Mouse (Mus musculus) E14TG2a.4 (cell line): ENCODE measurements around the gene Wdr35.

Experiments
- H3K27me3 ChIP-seq: 2 replicates; pipeline ENCODE4 v1.6.1; 2014; ENCODE audit warnings: low read length, control low read depth; ENCODE audit not compliant: insufficient read depth
- H3K36me3 ChIP-seq: 2 replicates; pipeline ENCODE4 v1.6.1; 2014; ENCODE audit warnings: low read length, control low read depth; ENCODE audit not compliant: insufficient read depth
- H3K4me1 ChIP-seq: replicated peaks from 2 replicates; pipeline ENCODE4 v1.6.1; 2014; ENCODE audit warnings: low read depth, low read length, control low read depth
- H3K4me3 ChIP-seq: replicated peaks from 2 replicates; pipeline ENCODE4 v1.5.1; 2014; ENCODE audit warnings: mild to moderate bottlenecking, low read length
- H3K9me3 ChIP-seq: 2 replicates; pipeline ENCODE4 v1.6.1; 2014; ENCODE audit warnings: low read length, control low read depth
- CTCF ChIP-seq: conservative IDR thresholded peaks from 2 replicates; pipeline ENCODE4 v1.5.1; 2014; ENCODE audit warnings: low read length
- NANOG ChIP-seq: IDR thresholded peaks from 2 replicates; pipeline ENCODE4 v1.6.1; 2014; ENCODE audit warnings: borderline replicate concordance, low read length, mixed read lengths
- POU5F1 ChIP-seq: IDR thresholded peaks from 2 replicates; pipeline ENCODE4 v1.6.1; 2014; ENCODE audit warnings: low read length, borderline replicate concordance

Gene Wdr35

DNA sequence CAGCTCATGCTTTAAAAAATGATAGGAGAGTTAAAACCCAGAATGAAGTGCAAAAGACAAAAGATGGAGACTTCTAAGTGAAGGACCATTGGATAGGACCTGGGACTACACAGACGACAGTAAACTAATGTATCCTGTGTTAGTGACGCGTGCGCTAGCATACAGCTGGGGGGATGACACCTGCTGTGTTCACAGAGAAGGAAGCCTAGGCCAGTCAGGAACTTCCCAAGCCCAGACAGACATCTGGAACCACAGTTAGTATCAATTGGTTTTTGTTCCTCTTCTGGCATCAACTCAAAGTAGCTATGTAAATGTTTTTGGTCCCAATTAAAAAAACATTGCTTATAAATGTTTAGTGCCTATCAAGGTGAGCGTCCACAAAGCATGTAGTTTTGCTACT is 66.5 kb downstream of the Wdr35 start:
- no peak overlapping the region for H3K4me3 ChIP-seq
- no peak for TF ChIP-seq POU5F1
- peaks cover 45% of the 10 kb centered on the region for H3K4me1 ChIP-seq
- H3K36me3 ChIP-seq = no peaks in the 10 kb centered on the region
- no peaks in the 10 kb centered on the region for H3K9me3 ChIP-seq
- H3K27me3 ChIP-seq = peaks cover 6% of the 10 kb centered on the region; the same call in 1 of the 2 replicates

DNA sequence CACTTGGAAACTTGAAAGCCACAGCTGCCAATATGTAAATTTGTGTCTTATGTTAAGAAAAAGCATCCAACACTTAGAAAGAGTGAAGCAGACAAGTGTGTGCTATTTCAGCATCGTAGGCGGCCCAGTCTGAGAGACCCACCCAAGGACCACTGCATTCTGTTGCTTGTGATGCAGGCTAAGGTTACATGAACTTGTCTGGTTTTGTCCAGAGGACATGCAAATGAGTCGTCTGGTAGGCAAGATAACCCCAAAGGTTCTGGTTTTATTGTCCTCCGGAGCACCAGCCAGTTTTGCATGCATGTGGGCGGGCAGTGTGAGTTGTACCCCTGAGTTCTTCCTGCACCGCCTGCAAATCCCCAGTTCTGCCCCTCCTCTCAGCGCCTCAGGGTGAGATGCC is 67.0 kb downstream of the Wdr35 start:
- peaks cover 45% of the 10 kb centered on the region for H3K4me1 ChIP-seq
- H3K27me3 ChIP-seq = peaks cover 8% of the 10 kb centered on the region
- no peaks in the 10 kb centered on the region for H3K9me3 ChIP-seq
- TF ChIP-seq NANOG (no peak), POU5F1 (no peak), CTCF (no peak)
- no peaks in the 10 kb centered on the region for H3K36me3 ChIP-seq
- 0 out of 2 replicates have a peak overlapping the region, but pooled peaks have one; percentile 1 for H3K4me3 ChIP-seq

DNA sequence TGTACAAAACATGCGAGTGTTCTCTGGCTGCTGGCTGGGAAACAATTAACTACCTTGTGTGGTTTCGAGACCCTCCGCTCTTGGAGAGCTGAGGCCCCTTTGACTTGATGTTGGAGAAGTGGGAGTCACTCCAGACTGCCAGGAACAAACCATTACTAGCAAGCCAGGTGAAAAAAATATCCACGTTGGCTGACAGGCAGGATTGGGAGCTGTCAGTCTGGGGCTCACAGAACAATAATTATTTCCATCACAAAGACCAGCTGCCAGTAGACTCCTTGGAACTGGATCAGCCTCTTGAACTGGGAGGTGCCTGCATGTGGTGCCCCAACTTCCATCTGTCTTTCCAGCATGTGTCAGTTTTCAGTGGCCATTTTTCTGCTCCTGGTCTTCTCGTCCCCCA is 68.6 kb downstream of the Wdr35 start:
- H3K27me3 ChIP-seq = peaks cover 18% of the 10 kb centered on the region
- TF ChIP-seq POU5F1 (no peak), NANOG (no peak), CTCF (no peak)

DNA sequence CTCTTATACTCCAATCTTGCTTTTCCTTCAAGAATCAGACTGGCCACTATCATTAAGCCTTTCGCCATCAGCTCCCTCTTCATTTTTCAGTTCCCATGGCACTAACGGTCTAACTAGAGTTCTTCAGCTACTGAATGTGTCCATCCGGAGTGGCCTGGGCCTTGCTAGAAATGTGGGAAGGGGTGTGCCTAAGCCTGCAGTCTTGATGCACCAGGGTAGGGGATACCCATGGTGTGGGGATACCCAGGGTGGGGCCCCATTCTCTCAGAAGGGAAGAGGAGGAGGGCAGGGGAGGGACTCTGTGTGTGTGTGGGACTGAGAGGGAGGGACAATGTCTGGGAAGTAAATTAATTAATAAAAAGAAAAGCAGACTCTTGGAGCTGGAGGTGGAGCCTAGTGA is 69.1 kb downstream of the Wdr35 start:
- Histone ChIP-seq H3K4me1 (peaks cover 45% of the 10 kb centered on the region), H3K27me3 (peaks cover 18% of the 10 kb centered on the region), H3K9me3 (no peaks in the 10 kb centered on the region), H3K36me3 (no peaks in the 10 kb centered on the region), H3K4me3 (0 out of 2 replicates have a peak overlapping the region, but pooled peaks have one; percentile 13)
- TF ChIP-seq NANOG = no peak
- TF ChIP-seq POU5F1 = no peak
- no peak for TF ChIP-seq CTCF

More for the DNA sequence above, 68.6 kb downstream of the Wdr35 start:
- Histone ChIP-seq H3K4me3 (no peak overlapping the region), H3K9me3 (no peaks in the 10 kb centered on the region), H3K4me1 (peaks cover 45% of the 10 kb centered on the region), H3K36me3 (no peaks in the 10 kb centered on the region)

DNA sequence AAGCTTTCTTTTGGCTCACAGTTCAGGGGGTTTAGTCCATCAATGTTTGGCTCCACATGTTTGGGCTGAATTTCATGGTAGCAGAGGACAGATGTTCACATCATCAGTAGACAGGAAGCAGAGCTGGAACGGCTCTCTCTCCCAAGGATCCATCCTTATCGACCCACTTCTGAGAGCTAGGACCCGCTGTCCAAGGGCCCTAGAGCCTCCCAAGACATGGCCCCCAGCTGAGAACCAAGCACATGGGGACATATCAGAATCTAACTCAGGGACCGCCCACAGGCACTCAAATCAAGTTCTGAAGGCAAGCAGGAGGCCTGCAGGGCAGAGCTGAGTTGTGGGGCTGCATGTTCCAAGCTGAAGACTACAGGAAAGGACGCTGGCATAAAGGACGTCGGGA is 71.0 kb downstream of the Wdr35 start:
- peaks cover 25% of the 10 kb centered on the region for H3K27me3 ChIP-seq
- TF ChIP-seq POU5F1 (no peak), NANOG (no peak), CTCF (no peak)
- peaks cover 44% of the 10 kb centered on the region for H3K4me1 ChIP-seq
- no peaks in the 10 kb centered on the region for H3K9me3 ChIP-seq
- no peaks in the 10 kb centered on the region for H3K36me3 ChIP-seq
- no peak overlapping the region for H3K4me3 ChIP-seq

DNA sequence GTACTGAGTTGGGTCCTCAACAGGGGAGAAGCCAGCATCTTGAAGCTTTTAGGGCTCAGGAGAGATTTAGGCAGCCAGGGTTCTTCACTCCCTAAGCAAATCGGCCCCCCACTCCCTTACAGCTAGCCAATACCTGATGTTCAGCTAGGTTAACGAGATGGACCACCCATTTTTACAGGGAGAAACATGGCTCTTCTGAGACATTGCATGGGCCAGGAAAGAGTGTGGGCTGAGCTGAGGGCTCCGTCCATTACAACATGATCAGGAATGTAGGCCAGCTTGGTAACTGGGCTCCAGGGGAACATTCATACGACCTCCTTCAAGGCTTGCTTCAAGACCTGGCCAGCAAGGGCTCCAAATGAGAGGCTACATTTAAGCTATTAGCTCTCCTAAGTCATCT is 73.0 kb downstream of the Wdr35 start:
- Histone ChIP-seq H3K27me3 (peaks cover 36% of the 10 kb centered on the region), H3K4me1 (peaks cover 39% of the 10 kb centered on the region), H3K4me3 (no peak overlapping the region), H3K36me3 (no peaks in the 10 kb centered on the region), H3K9me3 (no peaks in the 10 kb centered on the region)
- no peak for TF ChIP-seq POU5F1
- TF ChIP-seq CTCF = no peak
- TF ChIP-seq NANOG = no peak

DNA sequence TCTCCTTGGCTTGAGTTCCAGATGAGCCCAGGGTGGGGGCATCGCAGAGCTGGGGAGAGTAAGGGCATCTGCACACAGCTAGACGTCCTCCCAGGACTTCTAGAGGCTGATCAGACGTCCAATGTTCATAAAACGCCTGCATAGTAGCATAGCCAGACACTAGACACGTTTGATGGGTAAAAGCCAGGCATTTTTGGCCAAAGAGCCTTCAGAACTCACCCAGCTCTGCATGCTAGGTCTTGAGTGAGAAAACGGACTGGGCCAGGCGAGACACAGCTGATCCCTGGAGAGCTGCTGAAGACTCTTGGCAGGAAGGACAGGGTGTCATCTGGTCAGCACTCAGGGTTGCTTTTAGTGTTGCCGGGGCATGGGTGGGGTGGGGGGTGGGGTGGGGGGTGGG is 74.4 kb downstream of the Wdr35 start:
- no peak overlapping the region for H3K4me3 ChIP-seq
- H3K9me3 ChIP-seq = no peaks in the 10 kb centered on the region
- TF ChIP-seq NANOG (no peak), POU5F1 (no peak), CTCF (no peak)
- H3K4me1 ChIP-seq = peaks cover 33% of the 10 kb centered on the region
- H3K36me3 ChIP-seq = no peaks in the 10 kb centered on the region
- peaks cover 36% of the 10 kb centered on the region for H3K27me3 ChIP-seq

DNA sequence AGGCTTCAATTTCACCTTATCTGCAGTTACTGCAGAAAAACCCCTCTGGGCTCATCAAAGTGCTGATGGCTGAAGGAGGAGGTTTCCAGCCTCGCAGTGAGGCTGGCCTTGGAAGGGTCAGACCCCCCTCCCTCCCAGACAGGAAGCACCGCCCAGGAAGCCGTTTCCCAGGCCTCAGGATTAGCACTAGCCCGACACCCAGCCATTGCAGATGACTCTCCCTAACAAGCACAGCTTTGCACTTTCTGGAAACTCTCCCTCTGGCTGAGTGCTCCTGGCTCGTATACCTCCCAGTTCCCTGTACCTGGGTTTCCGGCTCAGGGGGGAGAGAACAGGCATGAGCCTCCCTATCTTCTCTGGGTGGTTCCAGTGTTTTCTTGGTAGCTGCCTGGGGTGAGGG is 77.1 kb downstream of the Wdr35 start:
- H3K9me3 ChIP-seq = no peaks in the 10 kb centered on the region
- H3K4me3 ChIP-seq = no peak overlapping the region
- no peaks in the 10 kb centered on the region for H3K36me3 ChIP-seq
- peaks cover 44% of the 10 kb centered on the region for H3K27me3 ChIP-seq
- TF ChIP-seq NANOG (no peak), POU5F1 (no peak), CTCF (no peak)
- peaks cover 24% of the 10 kb centered on the region for H3K4me1 ChIP-seq

DNA sequence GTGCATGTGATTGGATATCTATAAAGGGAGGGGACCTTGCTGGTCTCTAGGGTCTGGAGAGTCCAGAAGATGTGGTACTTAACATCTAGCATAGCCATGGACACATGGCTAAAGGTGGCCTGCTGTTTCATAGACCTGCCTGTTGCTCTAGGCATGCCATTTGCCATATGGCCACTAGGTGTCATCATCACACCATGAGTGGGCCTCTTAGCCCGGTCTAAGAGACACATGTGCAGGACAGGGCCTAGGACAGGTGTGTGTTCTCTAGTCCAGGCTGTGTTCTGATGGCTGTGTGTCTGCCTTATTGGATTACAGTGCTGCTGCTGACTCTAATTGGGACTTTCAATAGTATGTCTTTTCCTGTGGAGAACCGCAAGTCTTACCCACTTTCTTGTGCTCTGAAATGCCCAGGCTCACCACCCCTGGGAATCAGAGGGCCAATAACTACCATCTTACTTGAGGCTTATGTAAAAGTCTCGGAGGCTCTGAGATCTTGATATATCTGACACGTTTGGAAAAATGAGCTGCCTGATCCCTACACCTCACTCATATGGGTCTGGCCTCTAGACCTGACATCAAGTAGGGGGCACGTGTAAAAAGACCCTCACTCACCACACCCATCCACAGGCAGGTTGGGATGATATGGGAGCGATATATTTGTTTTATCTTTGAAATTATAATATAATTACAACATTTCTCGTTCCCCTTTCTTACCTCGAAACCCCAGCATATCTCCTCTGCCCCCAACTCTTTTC is 78.6 kb downstream of the Wdr35 start:
- TF ChIP-seq POU5F1 (no peak), CTCF (peak; percentile 98), NANOG (no peak)
- Histone ChIP-seq H3K4me1 (peaks cover 24% of the 10 kb centered on the region), H3K9me3 (no peaks in the 10 kb centered on the region), H3K27me3 (peaks cover 50% of the 10 kb centered on the region), H3K36me3 (no peaks in the 10 kb centered on the region), H3K4me3 (no peak overlapping the region)

DNA sequence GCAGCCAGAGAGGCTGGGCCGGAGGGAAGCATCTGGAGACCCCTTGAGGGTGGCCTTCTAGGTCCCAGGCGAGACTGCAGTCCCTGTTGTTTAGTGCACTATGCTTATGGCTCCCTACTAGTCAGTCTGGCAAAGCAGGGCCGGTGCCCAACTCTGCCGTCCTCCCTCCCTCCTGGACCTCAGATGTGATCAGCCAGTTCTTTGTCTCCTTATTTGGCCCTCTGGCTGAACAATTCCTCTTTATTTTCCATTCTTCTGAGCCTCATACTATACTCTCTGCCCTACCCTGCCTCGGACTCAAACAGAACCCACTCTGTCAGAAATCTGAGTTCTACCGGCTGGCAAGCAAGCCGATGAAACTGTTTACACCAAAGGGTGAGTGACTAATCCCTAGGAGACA is 79.7 kb downstream of the Wdr35 start:
- no peak overlapping the region for H3K4me3 ChIP-seq
- H3K4me1 ChIP-seq = peaks cover 24% of the 10 kb centered on the region
- no peaks in the 10 kb centered on the region for H3K9me3 ChIP-seq
- TF ChIP-seq NANOG (no peak), CTCF (no peak), POU5F1 (no peak)
- H3K27me3 ChIP-seq = peaks cover 52% of the 10 kb centered on the region
- no peaks in the 10 kb centered on the region for H3K36me3 ChIP-seq
